Mouse (Mus musculus) limb, embryonic 11.5 days (tissue): ENCODE measurements around the gene Rexo4. TPM values are rescaled to one million over a fixed set of nuclear protein-coding genes. Genes with fewer than 3 reads are reported as not detected.

Experiments used
- ATAC-seq: fragments of 200-750 bp; cut with Nextera tagmentation; 2 replicates; pipeline ENCODE4 v1.8.0; 2017; ENCODE audit warnings: low read depth; ENCODE audit not compliant: insufficient number of reproducible peaks, low FRiP score, low TSS enrichment
- DNase-seq: peaks from one replicate; pipeline ENCODE4 v3.0.0-alpha.2; 2015; ENCODE audit warnings: low spot score
- H3K27ac ChIP-seq: fragments of 300-500 bp; sonication (generic); replicated peaks from 2 replicates; pipeline ENCODE4 v1.5.1; 2014; ENCODE audit warnings: low read depth, mild to moderate bottlenecking, low read length
- H3K27me3 ChIP-seq: fragments of 300-500 bp; sonication (generic); 2 replicates; pipeline ENCODE4 v1.6.1; 2014; ENCODE audit warnings: mild to moderate bottlenecking, low read length, mixed read lengths; ENCODE audit not compliant: control insufficient read depth, insufficient read depth
- H3K36me3 ChIP-seq: fragments of 300-500 bp; sonication (generic); 2 replicates; pipeline ENCODE4 v1.6.1; 2014; ENCODE audit warnings: mild to moderate bottlenecking, low read length, moderate library complexity, mixed read lengths; ENCODE audit not compliant: control insufficient read depth, insufficient read depth
- H3K4me1 ChIP-seq: fragments of 300-500 bp; sonication (generic); 2 replicates; pipeline ENCODE4 v1.6.1; 2014; ENCODE audit warnings: low read length, mixed read lengths; ENCODE audit not compliant: control insufficient read depth, insufficient read depth
- H3K4me2 ChIP-seq: fragments of 300-500 bp; sonication (generic); 2 replicates; pipeline ENCODE4 v1.6.1; 2014; ENCODE audit warnings: low read depth, mild to moderate bottlenecking, moderate library complexity; ENCODE audit not compliant: severe bottlenecking
- H3K4me3 ChIP-seq: fragments of 300-500 bp; sonication (generic); 2 replicates; pipeline ENCODE4 v1.5.1; 2014; ENCODE audit warnings: low read depth, low read length
- H3K9ac ChIP-seq: fragments of 300-500 bp; sonication (generic); 2 replicates; pipeline ENCODE4 v1.6.1; 2014; ENCODE audit warnings: mild to moderate bottlenecking, low read length
- H3K9me3 ChIP-seq: fragments of 300-500 bp; sonication (generic); 2 replicates; pipeline ENCODE4 v1.6.1; 2016; ENCODE audit warnings: low read length; ENCODE audit not compliant: control insufficient read depth
- WGBS: fragments of 180-500 bp; shearing (Covaris S2); extraction: QIAGEN DNeasy Blood & Tissue Kit; methylation state at CpG from one replicate; pipeline ENCODE4 v1.1.7; 2014; 5-methylcytosine and 5-hydroxymethylcytosine counted together
- polyA plus RNA-seq: library from polyadenylated mRNA; unstranded; fragments of >200 nt; fragmentation: Nextera tagmentation; extraction: Ambion mirVana; gene quantifications from 2 replicates; pipeline ENCODE4 v1.2.1, GENCODE M21; 2014

Gene Rexo4
- 63.0 and 66.3 TPM in 2 replicates for polyA plus RNA-seq

GRCm38 (mm10) chr2:26963923-26964723 lies at the start of gene Rexo4:
TSS of gene Rexo4 (minus strand) at chr2:26964386.
- no peaks in the 10 kb centered on the region for H3K27me3 ChIP-seq
- H3K4me1 ChIP-seq, result peaks cover 5% of the 10 kb centered on the region; the same call in 1 of the 2 replicates
- DNase-seq, result peak; percentile 96
- WGBS, result under 1% methylated on average over 50 of the region's 50 CpGs
- H3K4me2 ChIP-seq, result peak within 1 kb of the TSS; percentile 77
- H3K9ac ChIP-seq, result peak within 1 kb of the TSS; percentile 81
- peak within 1 kb of the TSS; percentile 98 for H3K27ac ChIP-seq
- peak within 1 kb of the TSS; percentile 84 for H3K4me3 ChIP-seq
- ATAC-seq, result peak; percentile 93
- peaks cover 6% of the 10 kb centered on the region; the same call in 1 of the 2 replicates for H3K36me3 ChIP-seq
- no peaks in the 10 kb centered on the region for H3K9me3 ChIP-seq

DNA sequence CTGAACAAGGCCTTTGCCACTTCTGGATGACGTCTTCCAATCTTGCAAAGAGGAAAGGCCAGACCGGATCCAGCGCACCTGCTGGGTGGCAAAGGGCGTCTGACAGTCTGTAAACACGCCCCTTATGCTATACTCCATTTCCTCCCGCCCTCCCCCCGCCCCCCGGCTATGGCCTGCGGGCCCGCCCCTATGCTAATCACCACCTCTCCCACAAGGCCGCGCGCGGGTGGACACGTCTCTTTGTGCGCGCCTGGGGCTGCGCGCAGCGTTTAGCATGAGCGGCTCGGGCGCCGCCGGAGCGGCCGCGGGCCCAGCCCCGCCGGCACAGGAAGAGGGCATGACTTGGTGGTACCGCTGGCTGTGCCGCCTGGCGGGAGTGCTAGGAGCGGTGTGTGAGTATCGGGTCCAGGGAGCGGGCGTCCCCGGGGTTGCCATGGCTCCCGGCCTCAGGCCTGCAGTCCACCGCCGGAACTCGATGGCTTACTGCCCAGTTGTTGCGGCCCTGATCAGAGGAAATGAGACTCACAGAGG lies 45.6 kb upstream of the Rexo4 start, which contains the start of gene Cacfd1:
Cacfd1 (plus strand) TSS at position 213 of the 531 bp plus-strand sequence.
- H3K9me3 ChIP-seq, result no peaks in the 10 kb centered on the region
- peak; percentile 93 for ATAC-seq
- peak; percentile 92 for DNase-seq
- H3K27me3 ChIP-seq, result no peaks in the 10 kb centered on the region
- H3K4me2 ChIP-seq, result peak within 1 kb of the TSS; percentile 90
- WGBS, result under 1% methylated on average over 43 of the region's 43 CpGs
- peaks cover 9% of the 10 kb centered on the region for H3K4me1 ChIP-seq
- H3K4me3 ChIP-seq, result peak within 1 kb of the TSS; percentile 88
- H3K27ac ChIP-seq, result peak within 1 kb of the TSS; percentile 70
- peak within 1 kb of the TSS; percentile 95 for H3K9ac ChIP-seq
- peaks cover 11% of the 10 kb centered on the region for H3K36me3 ChIP-seq

GRCm38 (mm10) chr2:27007701-27008100 lies 43.5 kb upstream of the Rexo4 start:
- H3K27me3 ChIP-seq, result no peaks in the 10 kb centered on the region
- H3K27ac ChIP-seq, result no peak overlapping the region
- no peaks in the 10 kb centered on the region for H3K9me3 ChIP-seq
- no peak overlapping the region for H3K4me3 ChIP-seq
- no peaks in the 10 kb centered on the region for H3K36me3 ChIP-seq
- DNase-seq (no peak), ATAC-seq (no peak)
- 67% methylated on average over 7 of the region's 7 CpGs for WGBS
- no peak overlapping the region for H3K4me2 ChIP-seq
- H3K4me1 ChIP-seq, result peaks cover 9% of the 10 kb centered on the region
- no peak overlapping the region for H3K9ac ChIP-seq

- WGBS, result 66% methylated on average over 4 of the region's 4 CpGs
Measured at GRCm38 (mm10) chr2:27006255-27006654, 42.1 kb upstream of the Rexo4 start.

GRCm38 (mm10) chr2:26997993-26998392 lies 33.8 kb upstream of the Rexo4 start:
- no peak for DNase-seq
- WGBS, result 93% methylated on average over 6 of the region's 7 CpGs

More at GRCm38 (mm10) chr2:27006255-27006654, 42.1 kb upstream of the Rexo4 start:
- Histone ChIP-seq H3K27ac (no peak overlapping the region), H3K27me3 (no peaks in the 10 kb centered on the region), H3K4me3 (no peak overlapping the region), H3K4me1 (peaks cover 9% of the 10 kb centered on the region), H3K4me2 (no peak overlapping the region), H3K9ac (no peak overlapping the region), H3K36me3 (no peaks in the 10 kb centered on the region), H3K9me3 (no peaks in the 10 kb centered on the region)
- ATAC-seq (no peak), DNase-seq (no peak)

GRCm38 (mm10) chr2:26997498-26997897 lies 33.3 kb upstream of the Rexo4 start:
- no peak overlapping the region for H3K27ac ChIP-seq
- no peaks in the 10 kb centered on the region for H3K4me1 ChIP-seq
- DNase-seq (no peak), ATAC-seq (no peak)
- 86% methylated on average over 1 of the region's 1 CpGs for WGBS
- H3K9ac ChIP-seq, result no peak overlapping the region
- H3K4me3 ChIP-seq, result no peak overlapping the region
- H3K36me3 ChIP-seq, result no peaks in the 10 kb centered on the region
- no peak overlapping the region for H3K4me2 ChIP-seq
- H3K9me3 ChIP-seq, result no peaks in the 10 kb centered on the region
- H3K27me3 ChIP-seq, result no peaks in the 10 kb centered on the region

More at GRCm38 (mm10) chr2:26997993-26998392, 33.8 kb upstream of the Rexo4 start:
- H3K27me3 ChIP-seq, result no peaks in the 10 kb centered on the region
- no peak overlapping the region for H3K9ac ChIP-seq
- ATAC-seq, result no peak
- no peak overlapping the region for H3K27ac ChIP-seq
- no peaks in the 10 kb centered on the region for H3K36me3 ChIP-seq
- no peak overlapping the region for H3K4me3 ChIP-seq
- H3K4me2 ChIP-seq, result no peak overlapping the region
- no peaks in the 10 kb centered on the region for H3K4me1 ChIP-seq
- no peaks in the 10 kb centered on the region for H3K9me3 ChIP-seq

DNA sequence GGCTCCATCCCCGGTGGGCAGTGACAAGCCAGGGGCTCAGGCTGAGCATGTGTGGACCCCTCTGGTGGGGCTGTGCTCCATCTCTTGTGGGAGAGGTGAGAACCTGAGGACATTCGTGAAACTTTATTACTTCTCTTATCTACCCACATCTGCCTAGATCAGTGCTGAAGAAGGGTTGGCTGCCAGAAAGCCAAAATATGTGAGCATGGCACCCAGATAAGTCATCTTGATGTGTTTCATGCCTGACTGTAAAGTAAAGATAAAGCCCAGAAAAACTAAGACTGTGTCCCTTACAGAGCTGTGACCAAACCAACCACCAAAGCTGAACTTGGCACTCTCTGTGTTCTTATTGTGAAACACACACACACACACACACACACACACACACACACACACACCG lies 29.8 kb upstream of the Rexo4 start:
- ATAC-seq, result no peak
- H3K4me3 ChIP-seq, result no peak overlapping the region
- no peak overlapping the region for H3K4me2 ChIP-seq
- H3K36me3 ChIP-seq, result no peaks in the 10 kb centered on the region
- no peaks in the 10 kb centered on the region for H3K9me3 ChIP-seq
- no peaks in the 10 kb centered on the region for H3K4me1 ChIP-seq
- no peak overlapping the region for H3K9ac ChIP-seq
- DNase-seq, result no peak
- H3K27me3 ChIP-seq, result no peaks in the 10 kb centered on the region
- no peak overlapping the region for H3K27ac ChIP-seq
- WGBS, result 79% methylated on average over 3 of the region's 3 CpGs

DNA sequence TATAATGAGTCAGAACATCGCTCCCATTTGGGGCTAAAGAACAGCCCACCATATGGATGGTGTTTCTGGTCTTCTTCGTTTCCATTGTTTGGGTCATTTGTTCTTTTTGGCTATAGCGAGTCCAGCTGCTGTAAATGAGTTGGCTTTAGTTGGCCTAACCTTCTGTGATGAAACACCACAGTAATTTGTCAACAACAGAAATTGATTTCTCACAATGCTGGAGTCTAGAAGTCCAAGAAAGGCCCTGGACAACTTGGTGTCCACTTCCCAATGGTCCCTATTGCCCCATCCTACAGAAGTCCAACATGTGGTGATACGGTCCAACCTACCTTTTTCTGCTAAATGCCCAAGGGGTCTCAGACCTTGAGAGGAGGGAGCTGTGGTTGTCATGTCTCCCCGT lies 20.5 kb upstream of the Rexo4 start:
- Histone ChIP-seq H3K4me3 (no peak overlapping the region), H3K4me2 (no peak overlapping the region), H3K9ac (no peak overlapping the region), H3K4me1 (no peaks in the 10 kb centered on the region), H3K36me3 (no peaks in the 10 kb centered on the region), H3K27me3 (no peaks in the 10 kb centered on the region), H3K9me3 (no peaks in the 10 kb centered on the region), H3K27ac (no peak overlapping the region)
- DNase-seq (no peak), ATAC-seq (no peak)
- 88% methylated on average over 5 of the region's 5 CpGs for WGBS
